Mouse (Mus musculus) E14TG2a.4 (cell line): ENCODE data around the gene Tekt3.

Source experiments
- H3K27me3 ChIP-seq: 2 replicates; pipeline ENCODE4 v1.6.1; 2014; ENCODE audit warnings: low read length, control low read depth; ENCODE audit not compliant: insufficient read depth
- H3K36me3 ChIP-seq: 2 replicates; pipeline ENCODE4 v1.6.1; 2014; ENCODE audit warnings: low read length, control low read depth; ENCODE audit not compliant: insufficient read depth
- H3K4me1 ChIP-seq: replicated peaks from 2 replicates; pipeline ENCODE4 v1.6.1; 2014; ENCODE audit warnings: low read depth, low read length, control low read depth
- H3K4me3 ChIP-seq: replicated peaks from 2 replicates; pipeline ENCODE4 v1.5.1; 2014; ENCODE audit warnings: mild to moderate bottlenecking, low read length
- H3K9me3 ChIP-seq: 2 replicates; pipeline ENCODE4 v1.6.1; 2014; ENCODE audit warnings: low read length, control low read depth
- CTCF ChIP-seq: conservative IDR thresholded peaks from 2 replicates; pipeline ENCODE4 v1.5.1; 2014; ENCODE audit warnings: low read length
- NANOG ChIP-seq: IDR thresholded peaks from 2 replicates; pipeline ENCODE4 v1.6.1; 2014; ENCODE audit warnings: borderline replicate concordance, low read length, mixed read lengths
- POU5F1 ChIP-seq: IDR thresholded peaks from 2 replicates; pipeline ENCODE4 v1.6.1; 2014; ENCODE audit warnings: low read length, borderline replicate concordance

The Tekt3 gene

GRCm38 (mm10) chr11:63130497-63130896 is 69.0 kb downstream of the Tekt3 start:
- H3K9me3 ChIP-seq, result no peaks in the 10 kb centered on the region
- peaks cover 42% of the 10 kb centered on the region for H3K4me1 ChIP-seq
- H3K36me3 ChIP-seq, result no peaks in the 10 kb centered on the region
- H3K4me3 ChIP-seq, result 0 out of 2 replicates have a peak overlapping the region, but pooled peaks have one; percentile 80
- H3K27me3 ChIP-seq, result peaks cover 88% of the 10 kb centered on the region
- no peak for TF ChIP-seq NANOG
- no peak for TF ChIP-seq POU5F1
- no peak for TF ChIP-seq CTCF

GRCm38 (mm10) chr11:63131001-63131692 is 69.7 kb downstream of the Tekt3 start:
- H3K4me1 ChIP-seq, result peaks cover 48% of the 10 kb centered on the region
- H3K36me3 ChIP-seq, result no peaks in the 10 kb centered on the region
- no peaks in the 10 kb centered on the region for H3K9me3 ChIP-seq
- peaks cover 84% of the 10 kb centered on the region for H3K27me3 ChIP-seq
- peak overlapping the region; percentile 80 for H3K4me3 ChIP-seq
- TF ChIP-seq POU5F1 (no peak), CTCF (no peak), NANOG (no peak)

- TF ChIP-seq POU5F1, result no peak
- no peak for TF ChIP-seq CTCF
- TF ChIP-seq NANOG, result no peak
- H3K36me3 ChIP-seq, result no peaks in the 10 kb centered on the region
- H3K27me3 ChIP-seq, result peaks cover 83% of the 10 kb centered on the region
- peaks cover 53% of the 10 kb centered on the region for H3K4me1 ChIP-seq
- H3K4me3 ChIP-seq, result peak overlapping the region; percentile 80
- H3K9me3 ChIP-seq, result no peaks in the 10 kb centered on the region
Measured at GRCm38 (mm10) chr11:63131693-63132040, 70.2 kb downstream of the Tekt3 start.

DNA sequence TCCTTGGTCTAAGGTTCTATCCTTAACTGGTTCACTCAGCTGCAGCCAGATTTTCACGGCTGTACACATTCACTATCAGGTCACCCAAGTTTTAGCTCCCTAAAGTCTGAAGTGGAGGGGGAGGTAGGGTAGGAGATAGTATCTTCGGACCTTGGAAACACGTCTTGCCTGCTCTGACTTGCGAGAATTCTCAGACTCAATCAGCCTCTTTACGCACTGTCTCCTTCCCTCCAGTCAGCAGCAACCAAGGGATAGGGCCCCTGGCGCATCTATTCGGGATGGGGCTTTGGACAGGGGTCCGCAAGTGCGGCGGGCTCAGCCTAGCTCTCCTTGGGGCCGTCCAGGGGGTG is 70.7 kb downstream of the Tekt3 start:
- TF ChIP-seq POU5F1 (no peak), NANOG (no peak), CTCF (no peak)
- Histone ChIP-seq H3K27me3 (peaks cover 79% of the 10 kb centered on the region), H3K36me3 (no peaks in the 10 kb centered on the region), H3K9me3 (no peaks in the 10 kb centered on the region), H3K4me1 (peaks cover 57% of the 10 kb centered on the region), H3K4me3 (peak overlapping the region; percentile 80)

DNA sequence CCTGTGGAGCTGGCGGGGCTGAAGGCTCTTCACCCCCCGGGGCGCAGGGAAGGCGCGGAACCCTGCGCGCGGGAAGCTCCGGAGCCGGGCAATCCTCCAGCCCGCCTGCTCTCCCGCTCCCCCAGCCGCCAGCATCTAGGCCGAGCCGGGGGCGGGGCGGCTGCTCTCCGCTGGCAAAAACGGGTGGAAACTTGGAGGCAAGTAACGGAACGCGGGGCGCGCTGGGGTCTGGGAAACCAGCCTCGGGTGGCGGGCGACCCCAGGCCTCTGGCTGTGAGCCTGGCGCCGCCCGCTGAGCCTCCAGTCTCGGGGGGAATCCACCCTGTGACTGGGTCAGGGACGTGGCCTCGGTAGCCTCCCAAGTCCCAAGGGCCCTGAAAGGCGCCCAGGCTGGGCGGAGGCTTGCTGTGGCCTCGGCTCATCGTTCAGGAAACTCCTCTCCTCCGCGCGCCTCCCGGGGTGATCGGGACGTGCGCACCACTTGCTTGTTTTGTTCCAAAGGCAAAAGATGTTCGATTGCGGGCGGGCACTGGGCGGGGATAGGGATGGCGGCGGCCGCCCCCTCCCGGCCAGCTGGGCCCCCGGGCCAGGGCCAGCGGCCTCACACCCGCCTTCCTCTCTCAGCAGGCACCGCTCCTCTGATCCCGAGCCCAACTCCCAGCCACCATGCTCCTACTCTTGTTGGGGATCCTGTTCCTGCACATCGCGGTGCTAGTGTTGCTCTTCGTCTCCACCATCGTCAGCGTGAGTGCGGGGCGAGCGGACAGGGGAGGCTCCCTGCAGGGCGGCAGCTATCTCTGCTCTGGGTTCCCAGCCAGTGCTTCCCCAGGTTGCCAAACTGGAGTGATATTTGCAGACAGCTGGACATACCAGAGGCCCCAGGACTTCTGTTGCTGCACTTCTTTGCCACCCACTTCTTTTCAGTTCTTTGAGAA is 71.3 kb downstream of the Tekt3 start:
- H3K36me3 ChIP-seq, result no peaks in the 10 kb centered on the region
- H3K9me3 ChIP-seq, result no peaks in the 10 kb centered on the region
- H3K4me1 ChIP-seq, result peaks cover 63% of the 10 kb centered on the region
- H3K27me3 ChIP-seq, result peaks cover 76% of the 10 kb centered on the region
- TF ChIP-seq CTCF (no peak), POU5F1 (no peak), NANOG (no peak)
- peak overlapping the region; percentile 80 for H3K4me3 ChIP-seq

DNA sequence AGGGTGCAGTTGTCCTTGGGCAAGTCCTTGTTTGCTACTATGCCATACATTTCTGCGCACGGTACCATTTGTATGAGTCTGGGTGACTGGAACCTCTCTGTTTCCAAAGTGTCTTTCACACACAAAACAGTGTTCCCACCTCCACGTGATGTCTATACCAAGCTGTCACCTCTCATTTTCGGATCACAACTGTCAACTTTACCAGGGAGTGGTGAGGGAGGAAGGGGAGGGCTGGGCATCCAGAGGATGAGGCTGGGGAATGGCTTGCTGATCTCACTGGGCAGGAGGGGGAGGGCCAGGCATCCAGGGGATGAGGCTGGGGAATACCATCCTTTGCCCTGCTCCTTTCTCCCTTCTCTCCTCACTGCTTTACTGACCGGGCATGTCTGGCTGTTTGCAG is 72.6 kb downstream of the Tekt3 start:
- no peak overlapping the region for H3K4me3 ChIP-seq
- H3K4me1 ChIP-seq, result peaks cover 64% of the 10 kb centered on the region
- no peaks in the 10 kb centered on the region for H3K36me3 ChIP-seq
- no peaks in the 10 kb centered on the region for H3K9me3 ChIP-seq
- TF ChIP-seq NANOG (no peak), CTCF (no peak), POU5F1 (no peak)
- peaks cover 70% of the 10 kb centered on the region for H3K27me3 ChIP-seq

DNA sequence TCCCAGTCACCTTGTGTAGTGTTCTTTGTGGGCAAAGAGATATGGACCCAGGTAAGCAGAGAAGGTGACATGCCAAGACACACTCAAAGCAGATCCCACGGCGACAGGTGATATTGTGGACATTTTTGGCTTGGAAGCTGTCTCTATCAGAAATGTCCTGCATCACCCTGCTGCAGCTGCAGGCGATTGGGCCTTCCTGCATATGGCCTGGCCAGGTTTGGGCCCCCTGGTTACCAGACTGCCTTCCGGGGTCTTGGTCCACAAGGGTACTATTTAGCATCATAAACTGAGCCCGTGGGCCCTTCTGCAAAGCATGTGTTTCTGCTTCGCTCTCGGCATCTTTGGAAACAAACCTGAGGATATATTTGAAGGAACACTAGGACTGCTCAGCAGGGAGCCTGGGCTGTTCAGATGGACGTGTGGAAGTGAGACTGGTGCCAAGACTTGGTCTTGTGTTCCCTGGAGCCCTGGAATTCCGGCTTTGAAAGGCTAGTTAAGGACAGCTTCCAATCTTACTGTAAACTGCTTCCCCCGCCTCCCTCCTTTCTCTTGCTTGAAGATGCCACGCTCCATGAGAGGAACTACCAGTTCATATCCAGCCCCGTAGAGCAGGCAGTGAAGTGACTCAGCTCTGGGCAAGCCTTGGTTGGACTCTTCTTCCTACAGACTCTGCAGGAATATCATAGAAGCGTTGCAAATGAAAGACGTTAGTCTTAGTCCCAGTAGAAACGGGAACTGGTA is 73.5 kb downstream of the Tekt3 start:
- TF ChIP-seq POU5F1 (no peak), CTCF (no peak), NANOG (no peak)
- no peaks in the 10 kb centered on the region for H3K36me3 ChIP-seq
- no peak overlapping the region for H3K4me3 ChIP-seq
- peaks cover 56% of the 10 kb centered on the region for H3K4me1 ChIP-seq
- H3K27me3 ChIP-seq, result peaks cover 64% of the 10 kb centered on the region
- H3K9me3 ChIP-seq, result no peaks in the 10 kb centered on the region

- TF ChIP-seq NANOG (no peak), CTCF (peak; percentile 99)
- Histone ChIP-seq H3K4me3 (no peak overlapping the region), H3K27me3 (peaks cover 60% of the 10 kb centered on the region), H3K4me1 (peaks cover 49% of the 10 kb centered on the region), H3K9me3 (no peaks in the 10 kb centered on the region), H3K36me3 (no peaks in the 10 kb centered on the region)
Measured at GRCm38 (mm10) chr11:63135622-63136021, 74.2 kb downstream of the Tekt3 start.
